Mouse (Mus musculus): ENCODE results near the gene Plpp1. TPM values are rescaled to one million over a fixed set of nuclear protein-coding genes. Genes with fewer than 3 reads are reported as not detected.

Plpp1 gene
- total and polyA plus RNA-seq, 3 experiments = 0.12 to 0.15 TPM; not detected in 1

DNA sequence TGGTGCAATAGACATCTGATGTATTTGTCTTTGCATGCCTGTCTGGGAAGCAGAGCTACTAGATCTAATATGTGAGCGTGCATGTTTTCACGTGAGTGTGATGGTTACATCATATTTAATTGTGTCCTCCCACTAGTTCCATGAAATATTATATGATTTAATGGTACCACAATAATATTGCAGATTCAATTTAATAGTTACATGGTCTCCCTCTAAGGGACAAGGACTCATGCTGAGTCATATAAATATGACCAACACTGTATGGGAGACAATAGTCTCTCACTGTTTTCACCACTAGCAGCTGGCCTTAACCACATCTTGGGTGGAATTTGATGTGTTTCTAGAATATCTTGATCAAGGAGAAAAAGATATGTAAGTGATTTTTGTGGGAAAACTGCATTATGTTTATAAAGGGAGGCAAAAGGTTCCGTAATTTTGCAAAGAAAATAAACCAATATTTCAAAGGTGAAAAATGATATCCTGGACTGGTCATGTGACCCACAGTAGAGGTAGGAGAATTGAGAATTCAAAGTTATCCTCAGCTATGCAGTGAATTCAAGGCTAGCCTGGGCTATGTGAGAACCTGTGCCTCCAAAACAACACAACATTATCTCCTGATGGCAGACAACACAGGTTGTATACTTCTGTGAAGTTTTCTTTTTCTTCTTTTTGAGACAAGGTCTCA is 26.5 kb upstream of the Plpp1 start:
- H3K27ac ChIP-seq (ENCODE audit: control insufficient read depth, low read depth, low read length) = no peak overlapping the region
- no peak overlapping the region for H3K4me3 ChIP-seq (ENCODE audit: control insufficient read depth in 1 of 2, insufficient read depth in 1 of 2, low read depth in 2 of 2, low read length in 2 of 2)
- no peaks in the 10 kb centered on the region for H3K79me2 ChIP-seq (ENCODE audit: control insufficient read depth, insufficient read depth, low read length, poor library complexity)
- H3K4me1 ChIP-seq (ENCODE audit: control insufficient read depth in 1 of 2, insufficient read depth in 2 of 2, low read length in 2 of 2) = peaks cover 4 to 9% of the 10 kb centered on the region in 2 experiments; a peak in 2 of 4 replicates
- no peak overlapping the region for H3K9ac ChIP-seq (ENCODE audit: control insufficient read depth, low read depth, low read length, poor library complexity, severe bottlenecking)
- peaks cover 0 to 12% of the 10 kb centered on the region in 2 experiments; a peak in 2 of 4 replicates for H3K36me3 ChIP-seq (ENCODE audit: control insufficient read depth in 1 of 2, insufficient read depth in 2 of 2, low read length in 2 of 2)
- H3K9me3 ChIP-seq (replicated peaks; ENCODE audit: insufficient read depth, low read length) = no peaks in the 10 kb centered on the region
- no peak for DNase-seq (ENCODE audit: low read depth, low spot score)
- H3K27me3 ChIP-seq (ENCODE audit: control insufficient read depth in 1 of 2, insufficient read depth in 2 of 2, low read length in 2 of 2) = no peaks in the 10 kb centered on the region; a peak in 1 of 4 replicates
- no peak for TF ChIP-seq ZNF384 (IDR thresholded peaks at IDR 0.05; ENCODE audit: low read depth, low read length)
- TF ChIP-seq SMC3 (IDR thresholded peaks at IDR 0.05; ENCODE audit: low read depth, low read length) = no peak
- TF ChIP-seq TAL1 (IDR thresholded peaks at IDR 0.05; ENCODE audit: low read length) = no peak
- TF ChIP-seq RCOR1 (IDR thresholded peaks at IDR 0.05; ENCODE audit: low read depth, low read length) = no peak
- TF ChIP-seq USF1 (IDR thresholded peaks at IDR 0.05; ENCODE audit: low read depth, low read length) = no peak; the same call in 1 of the 2 replicates
- no peak for TF ChIP-seq CTCF (IDR thresholded peaks at IDR 0.05 in 2 of 3, conservative IDR thresholded peaks at IDR 0.05 in 1 of 3; ENCODE audit: control insufficient read depth in 1 of 3, insufficient read depth in 1 of 3, low read depth in 2 of 3, low read length in 3 of 3, poor library complexity in 1 of 3, severe bottlenecking in 1 of 3)
- TF ChIP-seq ELF1 (IDR thresholded peaks at IDR 0.05; ENCODE audit: low read depth, low read length) = no peak
- TF ChIP-seq EP300 (IDR thresholded peaks at IDR 0.05; ENCODE audit: low read depth in 1 of 2, low read length in 2 of 2) = no peak
- no peak for TF ChIP-seq GATA1 (IDR thresholded peaks at IDR 0.05; ENCODE audit: low read depth, low read length)
- no peak for TF ChIP-seq POLR2A (IDR thresholded peaks at IDR 0.05; ENCODE audit: control insufficient read depth in 1 of 2, insufficient read depth in 1 of 2, low read depth in 1 of 2, low read length in 2 of 2, poor library complexity in 1 of 2)
- no peak for TF ChIP-seq MAX (IDR thresholded peaks at IDR 0.05; ENCODE audit: low read length)
- TF ChIP-seq SIN3A (IDR thresholded peaks at IDR 0.05; ENCODE audit: low read length) = no peak
- no peak for TF ChIP-seq ZMIZ1 (IDR thresholded peaks at IDR 0.05; ENCODE audit: low read depth, low read length)
- no peak for TF ChIP-seq KAT2A (conservative IDR thresholded peaks at IDR 0.05; ENCODE audit: low read depth, low read length)
- TF ChIP-seq POLR2AphosphoS5 (IDR thresholded peaks at IDR 0.05; ENCODE audit: borderline replicate concordance, low read depth, low read length) = no peak
- no peak for TF ChIP-seq MAZ (IDR thresholded peaks at IDR 0.05; ENCODE audit: low read depth, low read length)

- TF ChIP-seq GATA1 (IDR thresholded peaks at IDR 0.05; ENCODE audit: low read depth, low read length) (no peak), ELF1 (IDR thresholded peaks at IDR 0.05; ENCODE audit: low read depth, low read length) (no peak), JUND (IDR thresholded peaks at IDR 0.05; ENCODE audit: low read depth, low read length) (no peak), ZNF384 (IDR thresholded peaks at IDR 0.05; ENCODE audit: low read depth, low read length) (no peak), CTCF (IDR thresholded peaks at IDR 0.05 in 2 of 3, conservative IDR thresholded peaks at IDR 0.05 in 1 of 3; ENCODE audit: control insufficient read depth in 1 of 3, insufficient read depth in 1 of 3, low read depth in 2 of 3, low read length in 3 of 3, poor library complexity in 1 of 3, severe bottlenecking in 1 of 3) (no peak), TBP (IDR thresholded peaks at IDR 0.05; ENCODE audit: low read depth, low read length) (no peak), ETS1 (IDR thresholded peaks at IDR 0.05; ENCODE audit: low read depth, low read length) (no peak), UBTF (IDR thresholded peaks at IDR 0.05; ENCODE audit: borderline replicate concordance, insufficient read depth, low read depth, low read length) (no peak), EP300 (IDR thresholded peaks at IDR 0.05; ENCODE audit: low read depth in 1 of 2, low read length in 2 of 2) (no peak), POLR2AphosphoS2 (IDR thresholded peaks at IDR 0.05; ENCODE audit: low read length) (no peak), TCF12 (IDR thresholded peaks at IDR 0.05; ENCODE audit: low read depth, low read length) (no peak), GABPA (IDR thresholded peaks at IDR 0.05; ENCODE audit: low read depth, low read length) (no peak), USF2 (IDR thresholded peaks at IDR 0.05; ENCODE audit: borderline replicate concordance in 1 of 2, insufficient read depth in 1 of 2, low read depth in 1 of 2, low read length in 2 of 2) (no peak), MAZ (IDR thresholded peaks at IDR 0.05; ENCODE audit: low read depth, low read length) (no peak), ZC3H11A (IDR thresholded peaks at IDR 0.05; ENCODE audit: low read depth, low read length) (no peak), ZMIZ1 (IDR thresholded peaks at IDR 0.05; ENCODE audit: low read depth, low read length) (no peak), MAX (IDR thresholded peaks at IDR 0.05; ENCODE audit: low read length) (no peak), HCFC1 (IDR thresholded peaks at IDR 0.05; ENCODE audit: low read depth, low read length) (no peak), MXI1 (IDR thresholded peaks at IDR 0.05; ENCODE audit: low read depth, low read length) (no peak), CHD1 (IDR thresholded peaks at IDR 0.05; ENCODE audit: low read depth, low read length) (no peak)
- Histone ChIP-seq H3K79me2 (ENCODE audit: control insufficient read depth, insufficient read depth, low read length, poor library complexity) (no peaks in the 10 kb centered on the region), H3K27me3 (ENCODE audit: control insufficient read depth in 1 of 2, insufficient read depth in 2 of 2, low read length in 2 of 2) (no peaks in the 10 kb centered on the region; a peak in 1 of 4 replicates), H3K4me1 (ENCODE audit: control insufficient read depth in 1 of 2, insufficient read depth in 2 of 2, low read length in 2 of 2) (peaks cover 0 to 2% of the 10 kb centered on the region in 2 experiments; a peak in 2 of 4 replicates), H3K27ac (ENCODE audit: control insufficient read depth, low read depth, low read length) (no peak overlapping the region), H3K4me3 (ENCODE audit: control insufficient read depth in 1 of 2, insufficient read depth in 1 of 2, low read depth in 2 of 2, low read length in 2 of 2) (no peak overlapping the region), H3K9me3 (replicated peaks; ENCODE audit: insufficient read depth, low read length) (no peaks in the 10 kb centered on the region), H3K9ac (ENCODE audit: control insufficient read depth, low read depth, low read length, poor library complexity, severe bottlenecking) (no peak overlapping the region), H3K36me3 (ENCODE audit: control insufficient read depth in 1 of 2, insufficient read depth in 2 of 2, low read length in 2 of 2) (peaks cover 0 to 3% of the 10 kb centered on the region in 2 experiments; a peak in 2 of 4 replicates)
- no peak for DNase-seq (ENCODE audit: low read depth, low spot score)
Observed at GRCm38 (mm10) chr13:112775856-112776255, 24.7 kb upstream of the Plpp1 start.

Measured in MEL (cell line).